Mouse (Mus musculus): ENCODE data around the gene Pard3.

Pard3 gene

GRCm38 (mm10) chr8:127063551-127064360 is at the start of gene Pard3:
TSS of gene Pard3 (plus strand) at chr8:127063893.
- DNase-seq (ENCODE audit: low spot score) = no peak

- no peak for DNase-seq (ENCODE audit: low spot score)
These were observed 41.9 kb upstream of the Pard3 start for GRCm38 (mm10) chr8:127021830-127022229.

- DNase-seq (ENCODE audit: low spot score) = no peak
These were observed 38.4 kb upstream of the Pard3 start for GRCm38 (mm10) chr8:127025256-127025717.

- no peak for DNase-seq (ENCODE audit: low spot score)
These were observed 37.9 kb upstream of the Pard3 start for GRCm38 (mm10) chr8:127025775-127026174.

DNA sequence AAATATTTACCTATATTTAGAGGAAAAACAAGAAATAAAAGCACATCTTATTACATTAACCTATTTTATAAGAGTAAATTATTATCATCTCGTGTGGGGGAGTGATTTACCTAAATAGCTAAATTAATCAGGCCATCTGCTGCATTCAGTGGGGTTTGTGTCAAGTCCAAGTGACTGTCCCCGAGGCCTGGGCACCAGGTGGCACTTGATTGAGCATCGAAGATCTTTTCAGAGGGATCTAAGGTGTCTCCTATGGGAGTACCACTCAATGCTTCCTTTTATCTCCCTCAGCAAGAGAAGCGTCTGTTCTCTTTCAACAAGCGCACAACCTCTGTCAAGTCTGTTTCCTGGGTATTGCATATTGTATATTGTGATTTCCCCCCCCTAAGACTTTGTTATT is 32.2 kb upstream of the Pard3 start:
- no peak for DNase-seq (ENCODE audit: low spot score)

DNA sequence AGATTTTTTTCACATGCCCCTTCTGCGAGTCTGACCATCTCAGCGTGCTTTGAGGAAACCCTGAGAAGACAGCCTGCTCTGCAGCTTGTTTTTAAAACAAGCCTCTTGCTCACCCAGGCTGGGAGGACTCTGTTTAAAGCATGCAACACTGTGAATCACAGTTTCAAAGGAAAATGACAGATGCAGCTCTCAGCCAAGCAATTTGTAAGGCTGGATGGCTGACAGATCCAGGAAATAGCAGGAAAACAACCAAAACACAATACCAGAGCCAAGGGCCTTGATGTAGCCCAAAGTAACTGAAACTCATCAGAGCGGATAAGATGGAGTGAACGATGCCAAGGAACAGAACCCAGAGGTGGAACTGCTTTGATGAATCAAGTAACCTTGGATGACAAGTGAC is 24.8 kb upstream of the Pard3 start:
- DNase-seq (ENCODE audit: low spot score) = no peak

DNA sequence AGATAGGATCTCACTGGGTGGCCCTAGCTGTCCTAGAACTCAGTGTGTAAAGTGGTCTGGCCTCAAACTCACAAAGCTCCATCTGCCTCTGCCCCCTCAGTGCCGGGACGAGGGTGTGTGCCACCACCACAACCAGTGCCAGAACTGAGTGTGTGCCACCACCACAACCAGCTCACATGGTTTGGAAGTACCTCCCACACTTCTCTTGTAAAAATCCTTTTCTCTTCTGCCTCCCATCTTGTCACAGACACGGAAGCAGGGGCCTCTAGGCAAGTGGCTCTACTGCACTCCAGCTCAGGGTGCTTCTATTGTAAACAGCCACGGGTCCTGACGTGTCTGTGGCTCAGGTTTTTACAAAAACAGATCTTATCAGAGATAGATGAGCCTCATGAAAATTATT is 13.7 kb upstream of the Pard3 start:
- no peak for DNase-seq (ENCODE audit: low spot score)

DNA sequence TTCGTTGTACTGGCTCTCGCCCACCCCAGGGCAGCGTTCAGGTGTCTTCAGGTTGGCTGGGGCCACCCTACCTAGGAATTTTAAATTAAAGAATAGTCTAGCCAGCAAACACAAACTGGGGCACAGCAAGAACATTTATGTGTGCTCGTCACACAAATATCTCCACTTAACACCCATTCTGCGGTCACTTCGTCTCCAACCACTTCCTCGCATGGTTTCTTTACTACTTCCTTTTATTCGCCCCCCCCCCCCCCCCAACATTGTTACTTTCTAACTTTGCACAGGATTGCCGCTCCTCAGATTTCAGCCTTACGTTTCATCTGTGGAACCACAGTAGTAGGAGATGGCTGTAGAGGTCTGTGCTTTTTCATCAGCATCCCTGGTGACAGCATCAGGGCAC is 11.6 kb upstream of the Pard3 start:
- DNase-seq (ENCODE audit: low spot score) = no peak

GRCm38 (mm10) chr8:127055081-127055480 is 8.6 kb upstream of the Pard3 start:
- DNase-seq (ENCODE audit: low spot score) = no peak

- DNase-seq (ENCODE audit: low spot score) = no peak
These were observed 4.9 kb upstream of the Pard3 start for GRCm38 (mm10) chr8:127058759-127059158.

- DNase-seq (ENCODE audit: low spot score) = no peak
These were observed 3.9 kb upstream of the Pard3 start for GRCm38 (mm10) chr8:127059826-127060225.

GRCm38 (mm10) chr8:127064361-127065112 is 844 bp downstream of the Pard3 start:
- DNase-seq (ENCODE audit: low spot score) = no peak

GRCm38 (mm10) chr8:127065113-127065473 is 1.4 kb downstream of the Pard3 start:
- DNase-seq (ENCODE audit: low spot score) = no peak

- no peak for DNase-seq (ENCODE audit: low spot score)
These were observed 2.1 kb downstream of the Pard3 start for GRCm38 (mm10) chr8:127065791-127066190.

DNA sequence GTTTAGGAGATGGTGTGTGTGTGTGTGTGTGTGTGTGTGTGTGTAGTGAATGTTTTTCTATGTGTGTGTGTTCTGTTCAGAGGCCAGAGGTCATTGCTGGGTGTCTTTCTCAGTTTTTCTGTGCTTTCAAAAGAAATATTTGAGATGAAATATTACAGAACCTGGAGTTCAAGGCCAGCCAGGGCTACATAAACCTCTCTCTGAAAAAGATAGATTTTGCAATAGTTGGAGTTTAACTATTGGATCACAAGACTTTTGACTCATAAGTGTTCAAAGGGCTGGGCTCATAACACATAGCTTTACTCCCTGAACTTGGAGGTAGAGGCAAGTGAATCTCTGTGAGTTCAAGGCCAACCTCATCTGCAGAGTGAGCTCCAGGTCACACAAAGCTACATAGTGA is 2.8 kb downstream of the Pard3 start:
- DNase-seq (ENCODE audit: low spot score) = no peak

GRCm38 (mm10) chr8:127068719-127069118 is 5.0 kb downstream of the Pard3 start:
- no peak for DNase-seq (ENCODE audit: low spot score)

DNA sequence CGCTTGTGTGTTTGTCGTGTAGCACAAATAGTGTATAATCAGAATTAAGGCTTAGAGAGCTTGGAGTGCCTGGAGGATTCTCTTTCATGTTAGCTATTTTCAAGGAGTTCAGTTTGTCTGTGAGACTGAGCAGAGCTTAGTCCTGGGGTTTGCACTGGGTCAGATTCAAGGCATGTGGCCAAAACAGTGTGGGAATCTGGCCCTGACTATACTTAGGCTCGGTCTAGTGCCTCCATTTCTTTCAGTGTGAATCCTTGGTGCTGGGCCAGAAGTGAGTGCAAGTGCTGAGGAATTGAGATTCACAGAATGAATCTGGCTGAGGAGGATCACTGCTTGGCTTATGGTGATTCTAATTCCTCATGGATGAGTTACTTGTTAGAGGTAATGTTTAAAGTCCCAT is 6.5 kb downstream of the Pard3 start:
- no peak for DNase-seq (ENCODE audit: low spot score)

- DNase-seq (ENCODE audit: low spot score) = no peak
These were observed 9.4 kb downstream of the Pard3 start for GRCm38 (mm10) chr8:127073052-127073618.

- no peak for DNase-seq (ENCODE audit: low spot score)
These were observed 12.8 kb downstream of the Pard3 start for GRCm38 (mm10) chr8:127076511-127076910.

DNA sequence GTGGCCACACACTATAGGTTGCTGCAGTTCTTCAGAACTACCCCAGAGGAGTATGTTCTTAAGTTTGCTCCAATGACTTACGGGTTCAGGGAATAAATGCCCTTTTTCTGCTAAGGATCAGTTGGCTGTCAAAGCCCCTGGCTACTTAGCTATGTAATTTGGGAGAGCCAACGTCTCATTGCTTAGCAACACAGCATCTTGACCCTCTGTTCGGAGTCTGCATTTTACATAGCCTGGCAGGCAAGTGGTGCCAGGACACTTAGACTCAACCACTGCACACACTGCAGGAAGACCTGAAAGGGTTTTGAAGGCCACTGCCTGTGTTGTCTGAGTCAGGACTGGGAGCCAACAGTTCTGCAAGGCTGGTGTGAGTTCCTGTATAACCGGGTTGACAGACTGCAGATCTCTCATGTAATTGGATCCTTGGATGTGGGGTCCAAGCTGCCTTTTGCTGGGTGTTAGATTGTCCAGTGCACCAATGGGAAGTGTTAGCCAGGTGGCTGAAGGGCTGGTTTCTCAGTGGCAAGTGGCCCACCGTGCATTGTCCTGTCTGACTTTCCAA is 15.6 kb downstream of the Pard3 start:
- no peak for DNase-seq (ENCODE audit: low spot score)

DNA sequence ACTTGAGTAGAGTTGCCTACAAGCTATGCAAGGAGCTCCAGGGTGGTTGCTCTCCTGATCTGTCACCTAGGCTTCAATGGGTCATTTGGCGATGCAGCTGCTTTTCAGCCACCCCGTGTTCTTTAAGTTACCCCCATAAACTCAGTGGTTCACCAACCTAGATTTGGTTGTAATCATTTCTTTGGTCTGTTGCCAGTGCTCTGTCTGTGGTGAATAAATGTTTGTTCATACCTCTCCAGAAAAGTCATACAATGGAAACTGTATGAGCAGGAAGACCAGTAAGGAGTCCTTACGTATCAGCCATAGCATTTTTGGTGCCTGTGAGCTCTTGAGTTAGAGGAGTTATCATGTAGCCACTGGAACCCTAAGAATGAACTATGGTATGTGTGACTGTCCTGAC is 17.6 kb downstream of the Pard3 start:
- no peak for DNase-seq (ENCODE audit: low spot score)

GRCm38 (mm10) chr8:127082486-127082885 is 18.8 kb downstream of the Pard3 start:
- DNase-seq (ENCODE audit: low spot score) = no peak

DNA sequence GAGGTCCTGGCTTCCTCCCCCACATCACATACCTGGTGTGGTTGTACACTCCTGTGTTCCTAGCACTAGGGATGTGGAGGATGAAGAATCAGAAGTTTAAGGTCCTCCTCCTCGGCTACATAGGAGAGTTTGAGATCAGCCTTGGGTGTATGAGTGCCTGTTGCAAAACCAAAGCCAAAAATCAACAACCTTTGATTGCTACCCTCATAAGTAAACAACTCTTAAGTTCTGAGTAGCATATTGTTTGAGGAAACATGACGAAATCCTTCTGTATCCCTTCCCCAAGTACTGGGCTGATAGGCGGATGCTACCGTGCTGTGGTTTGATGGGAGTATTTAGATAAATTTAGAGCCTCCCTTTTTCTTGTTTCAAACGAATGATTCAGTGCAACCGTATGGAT is 20.9 kb downstream of the Pard3 start:
- no peak for DNase-seq (ENCODE audit: low spot score)

All from spleen, adult 12 weeks (tissue).